Mouse (Mus musculus): Measurements from ENCODE around the gene Ndufc2. TPM values are rescaled to one million over a fixed set of nuclear protein-coding genes. Genes with fewer than 3 reads are reported as not detected.
"Not testable (repeated sequence)": the region's sequence is repeated elsewhere in the genome, so short reads cannot be mapped to it uniquely, and the experiment has no call there.

Gene Ndufc2
- total RNA-seq, 1 experiment = 233 TPM

- in situ Hi-C loops (cut with MboI; ENCODE audit: low sequenced_read_pairs in 2 of 2, unreplicated experiment in 2 of 2) = no loop called here
- Histone ChIP-seq H3K27ac (ENCODE audit: insufficient read depth, low read depth, low read length, poor library complexity, severe bottlenecking) (no peak overlapping the region), H3K9me3 (ENCODE audit: control insufficient read depth, insufficient read depth, low read depth, low read length) (no peaks in the 10 kb centered on the region)
Measured at GRCm38 (mm10) chr7:97446171-97446925, 46.5 kb downstream of the Ndufc2 start.

GRCm38 (mm10) chr7:97447050-97447531 is 47.3 kb downstream of the Ndufc2 start:
- Histone ChIP-seq H3K4me1 (ENCODE audit: control insufficient read depth in 2 of 2, insufficient read depth in 2 of 2, low read length in 2 of 2, poor library complexity in 1 of 2) (no peaks in the 10 kb centered on the region), H3K36me3 (ENCODE audit: control insufficient read depth, insufficient read depth, low read length, poor library complexity, severe bottlenecking) (no peaks in the 10 kb centered on the region), H3K9me3 (ENCODE audit: control insufficient read depth, insufficient read depth, low read depth, low read length) (no peaks in the 10 kb centered on the region), H3K4me3 (ENCODE audit: insufficient read depth in 1 of 2, low read depth in 1 of 2, low read length in 2 of 2, poor library complexity in 1 of 2, severe bottlenecking in 1 of 2) (no peak overlapping the region), H3K9ac (ENCODE audit: insufficient read depth, low read depth, low read length, poor library complexity, severe bottlenecking) (peak overlapping the region; percentile 11; the same call in 1 of the 2 replicates), H3K27ac (ENCODE audit: insufficient read depth, low read depth, low read length, poor library complexity, severe bottlenecking) (no peak overlapping the region)
- in situ Hi-C loops (cut with MboI; ENCODE audit: low sequenced_read_pairs in 2 of 2, unreplicated experiment in 2 of 2) = no loop called here
- no peak for DNase-seq (ENCODE audit: low read depth, low spot score)
- no peak for TF ChIP-seq CHD2 (IDR thresholded peaks at IDR 0.05; ENCODE audit: low read depth, low read length)
- TF ChIP-seq ZC3H11A (IDR thresholded peaks at IDR 0.05; ENCODE audit: borderline replicate concordance, low read depth, low read length) = no peak
- no peak for TF ChIP-seq ZNF384 (IDR thresholded peaks at IDR 0.05; ENCODE audit: low read depth, low read length)
- no peak for TF ChIP-seq MAFK (IDR thresholded peaks at IDR 0.05; ENCODE audit: insufficient read depth, low read depth, low read length)
- no peak for TF ChIP-seq HCFC1 (IDR thresholded peaks at IDR 0.05; ENCODE audit: borderline replicate concordance, insufficient read depth, low read length)

More at GRCm38 (mm10) chr7:97446171-97446925, 46.5 kb downstream of the Ndufc2 start:
- no peaks in the 10 kb centered on the region for H3K4me1 ChIP-seq (ENCODE audit: control insufficient read depth in 2 of 2, insufficient read depth in 2 of 2, low read length in 2 of 2, poor library complexity in 1 of 2)
- DNase-seq (ENCODE audit: low read depth, low spot score) = no peak
- no peak overlapping the region for H3K4me3 ChIP-seq (ENCODE audit: insufficient read depth in 1 of 2, low read depth in 1 of 2, low read length in 2 of 2, poor library complexity in 1 of 2, severe bottlenecking in 1 of 2)
- TF ChIP-seq ZNF384 (IDR thresholded peaks at IDR 0.05; ENCODE audit: low read depth, low read length) (no peak), CHD2 (IDR thresholded peaks at IDR 0.05; ENCODE audit: low read depth, low read length) (no peak), HCFC1 (IDR thresholded peaks at IDR 0.05; ENCODE audit: borderline replicate concordance, insufficient read depth, low read length) (no peak), ZC3H11A (IDR thresholded peaks at IDR 0.05; ENCODE audit: borderline replicate concordance, low read depth, low read length) (no peak), MAFK (IDR thresholded peaks at IDR 0.05; ENCODE audit: insufficient read depth, low read depth, low read length) (no peak)
- H3K36me3 ChIP-seq (ENCODE audit: control insufficient read depth, insufficient read depth, low read length, poor library complexity, severe bottlenecking) = no peaks in the 10 kb centered on the region
- 0 out of 2 replicates have a peak overlapping the region, but pooled peaks have one; percentile 11 for H3K9ac ChIP-seq (ENCODE audit: insufficient read depth, low read depth, low read length, poor library complexity, severe bottlenecking)

GRCm38 (mm10) chr7:97451023-97451422 is 51.2 kb downstream of the Ndufc2 start, which contains the start of gene Kctd14:
Gene Kctd14 (plus strand): TSS chr7:97451323.
- H3K27ac ChIP-seq (ENCODE audit: insufficient read depth, low read depth, low read length, poor library complexity, severe bottlenecking); H3K9ac ChIP-seq (ENCODE audit: insufficient read depth, low read depth, low read length, poor library complexity, severe bottlenecking); in situ Hi-C loops (cut with MboI; ENCODE audit: low sequenced_read_pairs in 2 of 2, unreplicated experiment in 2 of 2); H3K36me3 ChIP-seq (ENCODE audit: control insufficient read depth, insufficient read depth, low read length, poor library complexity, severe bottlenecking); DNase-seq (ENCODE audit: low read depth, low spot score); H3K4me1 ChIP-seq (ENCODE audit: control insufficient read depth in 2 of 2, insufficient read depth in 2 of 2, low read length in 2 of 2, poor library complexity in 1 of 2); H3K9me3 ChIP-seq (ENCODE audit: control insufficient read depth, insufficient read depth, low read depth, low read length); H3K4me3 ChIP-seq (ENCODE audit: insufficient read depth in 1 of 2, low read depth in 1 of 2, low read length in 2 of 2, poor library complexity in 1 of 2, severe bottlenecking in 1 of 2): not testable (repeated sequence)

DNA sequence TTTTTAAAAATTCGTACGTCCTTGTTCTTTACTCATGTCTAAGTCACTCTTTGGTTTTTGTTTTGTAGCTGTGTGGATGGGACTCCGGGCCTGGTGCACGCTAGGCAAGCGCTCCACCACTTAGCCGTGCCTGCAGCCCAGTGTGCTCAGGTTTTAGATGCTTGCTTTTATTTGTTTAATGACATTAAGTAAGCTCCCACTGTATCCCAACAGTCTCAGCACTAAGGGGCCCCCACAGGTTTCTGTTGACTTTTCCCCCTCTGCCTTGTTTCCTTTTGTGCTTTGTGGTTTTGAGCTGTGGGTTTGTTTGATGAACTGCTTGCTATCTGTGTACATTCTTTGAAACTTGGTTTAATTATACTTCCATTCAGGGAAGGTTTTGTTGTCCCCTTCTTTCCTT is 52.4 kb downstream of the Ndufc2 start:
- no peak for TF ChIP-seq MAFK (IDR thresholded peaks at IDR 0.05; ENCODE audit: insufficient read depth, low read depth, low read length)
- TF ChIP-seq ZNF384 (IDR thresholded peaks at IDR 0.05; ENCODE audit: low read depth, low read length) = no peak
- no peak for TF ChIP-seq CHD2 (IDR thresholded peaks at IDR 0.05; ENCODE audit: low read depth, low read length)
- H3K4me3 ChIP-seq (ENCODE audit: insufficient read depth in 1 of 2, low read depth in 1 of 2, low read length in 2 of 2, poor library complexity in 1 of 2, severe bottlenecking in 1 of 2) = no peak overlapping the region
- in situ Hi-C loops (cut with MboI; ENCODE audit: low sequenced_read_pairs in 2 of 2, unreplicated experiment in 2 of 2) = no loop called here

More for the DNA sequence above, 52.4 kb downstream of the Ndufc2 start:
- no peak for DNase-seq (ENCODE audit: low read depth, low spot score)
- Histone ChIP-seq H3K36me3 (ENCODE audit: control insufficient read depth, insufficient read depth, low read length, poor library complexity, severe bottlenecking) (no peaks in the 10 kb centered on the region), H3K9me3 (ENCODE audit: control insufficient read depth, insufficient read depth, low read depth, low read length) (no peaks in the 10 kb centered on the region), H3K9ac (ENCODE audit: insufficient read depth, low read depth, low read length, poor library complexity, severe bottlenecking) (no peak overlapping the region), H3K27ac (ENCODE audit: insufficient read depth, low read depth, low read length, poor library complexity, severe bottlenecking) (no peak overlapping the region), H3K4me1 (ENCODE audit: control insufficient read depth in 2 of 2, insufficient read depth in 2 of 2, low read length in 2 of 2, poor library complexity in 1 of 2) (peaks cover 0 to 3% of the 10 kb centered on the region in 2 experiments; a peak in 2 of 4 replicates)
